Mouse (Mus musculus): Measurements from ENCODE around the gene Gtse1.

The Gtse1 gene

DNA sequence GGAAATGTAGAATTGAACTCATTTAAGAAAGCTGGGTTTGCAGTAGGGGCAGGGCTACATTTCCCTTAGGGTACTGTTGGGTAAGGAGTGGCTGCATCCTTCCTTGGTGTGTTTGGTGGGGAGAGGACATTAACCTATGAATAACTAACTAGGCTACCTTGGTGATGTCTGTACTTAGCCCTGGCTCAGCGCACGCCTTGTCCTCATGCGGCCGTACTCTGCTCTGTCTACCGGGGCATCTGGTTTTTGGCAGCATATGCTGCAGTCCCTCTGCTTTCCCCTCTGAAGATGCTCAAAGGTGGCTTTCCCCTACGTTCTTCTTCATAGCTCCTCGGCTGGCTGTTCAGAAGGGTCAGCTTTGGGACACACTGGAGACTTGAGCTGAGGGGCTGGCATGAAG, 17.8 kb downstream of the Gtse1 start:
- no peak for DNase-seq

GRCm38 (mm10) chr15:85878848-85879497, 19.4 kb downstream of the Gtse1 start, which contains the start of gene Trmu:
Gene Trmu (plus strand): TSS chr15:85879312.
- peak; percentile 93 for DNase-seq

GRCm38 (mm10) chr15:85879498-85879895, 20.0 kb downstream of the Gtse1 start:
- no peak for DNase-seq

DNA sequence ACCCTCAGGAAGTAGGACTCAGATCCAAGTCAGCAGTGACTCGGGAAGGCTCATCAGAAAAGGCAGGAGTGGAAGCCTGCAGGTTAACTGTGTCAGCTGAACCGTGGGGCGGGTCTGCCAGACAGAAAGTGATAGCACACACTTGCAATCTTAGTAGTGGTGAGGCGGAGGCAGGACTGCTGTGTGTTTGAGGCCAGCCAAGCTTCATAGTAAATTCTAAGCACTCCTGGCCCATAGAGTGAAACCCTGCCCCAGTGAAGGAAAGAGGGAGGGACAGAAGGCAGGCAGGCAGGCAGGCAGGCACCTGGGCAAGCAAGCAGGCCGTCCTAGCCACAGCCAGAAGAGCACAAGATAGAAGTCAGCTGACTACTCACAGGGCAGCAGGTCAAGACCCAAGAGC, 26.1 kb downstream of the Gtse1 start:
- DNase-seq = no peak

DNA sequence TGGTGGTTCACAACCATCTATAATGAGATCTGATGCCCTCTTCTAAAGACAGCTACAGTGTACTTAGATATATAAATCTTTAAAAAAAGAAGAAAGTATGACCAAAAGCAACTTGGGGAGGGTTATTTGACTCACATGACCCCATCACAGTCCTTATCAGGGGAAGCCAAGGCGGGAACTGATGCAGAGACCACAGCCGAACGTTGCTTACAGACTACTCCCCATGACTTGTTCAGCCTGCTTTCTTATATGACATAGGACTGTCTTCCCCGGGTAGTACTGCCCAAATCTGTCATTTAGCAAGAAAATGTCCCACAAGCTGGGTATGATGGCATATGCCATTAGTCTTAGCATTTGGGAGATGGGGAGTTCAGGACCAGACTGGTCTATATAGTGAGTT, 29.7 kb downstream of the Gtse1 start:
- DNase-seq = no peak

DNA sequence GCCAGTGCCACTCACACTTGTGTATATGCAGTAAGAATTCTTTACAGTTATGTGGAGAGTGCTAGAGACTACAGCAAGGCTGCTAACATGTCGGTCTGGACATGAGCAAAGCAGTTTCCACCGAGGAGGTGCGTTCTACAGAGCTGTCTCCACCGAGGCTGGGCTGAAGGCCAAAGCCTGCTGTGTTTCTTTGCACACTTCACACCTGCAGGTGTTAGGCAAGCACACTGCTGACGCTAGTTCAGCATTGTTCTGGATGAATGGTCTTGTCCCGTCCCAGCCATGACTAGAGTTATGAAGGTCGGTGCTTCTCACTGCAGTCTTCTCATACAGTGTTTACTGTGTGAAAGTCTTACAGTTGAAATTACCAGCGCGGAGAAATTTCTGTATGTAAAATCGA, 32.4 kb downstream of the Gtse1 start:
- DNase-seq = no peak

DNA sequence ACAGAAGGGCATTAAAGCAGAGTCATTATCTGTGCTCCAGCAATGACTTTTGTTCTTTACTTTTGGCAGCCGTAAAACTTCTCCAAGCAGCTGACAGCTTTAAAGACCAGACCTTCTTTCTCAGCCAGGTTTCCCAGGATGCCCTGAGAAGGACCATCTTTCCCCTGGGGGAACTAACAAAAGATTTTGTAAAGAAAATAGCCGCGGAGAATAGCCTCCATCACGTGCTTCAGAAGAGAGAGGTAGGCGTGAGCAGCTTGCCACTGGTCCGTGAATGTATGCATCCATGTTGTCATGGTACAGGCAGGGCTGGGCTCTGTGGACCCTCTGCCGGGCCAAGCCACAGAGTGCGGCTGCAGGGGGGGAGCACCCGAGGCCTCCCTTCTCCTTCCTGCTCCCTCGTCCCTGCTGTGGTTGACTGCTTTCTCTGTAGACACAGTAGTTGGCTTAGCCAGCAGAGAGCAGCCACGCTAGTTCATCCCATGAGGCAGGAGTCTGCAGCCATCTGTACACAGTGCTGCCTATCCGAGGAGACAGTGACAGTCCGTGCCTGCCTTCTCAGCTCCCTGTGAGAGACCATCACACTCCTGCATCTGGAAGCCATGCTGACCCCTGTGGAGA, 33.1 kb downstream of the Gtse1 start:
- no peak for DNase-seq

DNA sequence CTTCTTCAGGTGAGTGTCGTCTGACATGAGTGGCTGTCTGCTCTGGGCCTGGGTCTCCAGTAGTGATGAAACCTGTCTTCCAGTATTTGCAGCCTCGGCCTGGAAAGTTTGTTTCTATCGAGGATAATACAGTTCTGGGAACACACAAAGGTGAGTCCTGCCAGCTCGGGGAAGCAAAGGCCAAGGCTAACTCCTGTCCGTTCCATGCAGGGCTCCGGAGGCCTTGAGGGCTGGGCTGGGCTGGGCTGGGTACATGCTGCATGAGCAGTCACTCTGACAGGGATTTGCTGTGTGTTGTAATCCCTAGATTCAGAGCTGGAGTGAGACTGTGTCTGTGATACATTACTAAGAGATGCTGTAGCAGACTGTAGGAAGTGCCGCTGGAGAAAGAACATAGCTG, 34.3 kb downstream of the Gtse1 start:
- DNase-seq = no peak

GRCm38 (mm10) chr15:85896284-85896683, 36.7 kb downstream of the Gtse1 start:
- DNase-seq = peak; percentile 78

DNA sequence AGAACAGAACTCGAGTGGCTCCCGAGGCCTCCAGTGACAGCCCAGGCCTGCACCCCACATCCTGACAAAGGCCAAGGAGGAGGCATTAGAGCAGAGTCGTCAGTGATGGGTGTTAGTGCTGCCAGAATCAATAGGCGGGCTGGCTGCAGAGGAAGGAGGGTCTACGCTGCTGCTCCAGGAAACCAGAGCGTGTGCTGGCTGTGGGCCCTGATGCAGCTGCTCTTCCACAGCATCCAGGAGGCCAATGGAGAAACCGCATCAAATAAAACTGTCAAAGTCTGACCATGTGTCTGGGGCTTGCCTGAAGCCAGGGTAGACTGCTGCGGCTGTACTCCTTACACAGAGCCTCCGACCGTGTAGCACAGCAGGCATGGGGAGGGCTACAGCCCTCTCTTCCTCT, 37.6 kb downstream of the Gtse1 start:
- no peak for DNase-seq

DNA sequence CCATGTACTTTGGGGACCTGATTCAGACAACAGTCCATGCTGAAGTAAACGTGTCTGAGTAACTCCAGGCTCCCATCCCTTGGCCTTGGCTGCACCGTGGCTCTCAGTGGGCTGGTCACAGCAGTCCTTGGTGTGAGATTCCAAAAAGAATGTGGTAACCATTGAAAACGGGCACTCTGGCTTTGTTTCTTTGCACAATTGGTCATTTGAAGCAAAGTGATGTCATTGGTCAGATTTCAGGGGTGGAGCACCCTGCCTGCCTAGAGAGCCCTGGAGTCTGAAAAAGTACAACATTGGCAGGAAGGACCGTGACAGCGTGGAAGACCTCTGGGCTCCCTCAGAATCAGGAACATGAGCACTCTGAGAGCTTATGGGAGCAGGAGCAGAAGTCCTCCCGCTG, 39.9 kb downstream of the Gtse1 start:
- no peak for DNase-seq

DNA sequence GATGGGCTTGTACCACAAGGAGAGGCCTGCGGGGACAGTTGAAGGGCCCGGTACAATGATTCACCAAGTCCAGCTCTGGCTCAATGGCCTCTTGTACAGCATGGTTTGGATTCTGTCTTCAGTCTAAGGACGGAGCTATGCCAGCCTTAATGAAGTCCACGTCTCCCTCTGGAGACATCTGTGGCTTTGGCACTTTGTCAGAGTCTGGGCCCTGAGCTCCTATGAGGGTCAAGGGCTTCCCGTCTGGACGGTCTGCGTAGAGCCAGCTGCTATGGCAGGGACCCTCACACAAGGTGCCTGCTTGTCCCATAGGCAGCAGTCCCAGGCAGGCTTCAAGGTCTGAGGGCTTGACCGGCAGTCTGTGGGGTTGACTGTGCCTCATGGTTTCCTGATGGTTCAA, 40.8 kb downstream of the Gtse1 start:
- DNase-seq = no peak

DNA sequence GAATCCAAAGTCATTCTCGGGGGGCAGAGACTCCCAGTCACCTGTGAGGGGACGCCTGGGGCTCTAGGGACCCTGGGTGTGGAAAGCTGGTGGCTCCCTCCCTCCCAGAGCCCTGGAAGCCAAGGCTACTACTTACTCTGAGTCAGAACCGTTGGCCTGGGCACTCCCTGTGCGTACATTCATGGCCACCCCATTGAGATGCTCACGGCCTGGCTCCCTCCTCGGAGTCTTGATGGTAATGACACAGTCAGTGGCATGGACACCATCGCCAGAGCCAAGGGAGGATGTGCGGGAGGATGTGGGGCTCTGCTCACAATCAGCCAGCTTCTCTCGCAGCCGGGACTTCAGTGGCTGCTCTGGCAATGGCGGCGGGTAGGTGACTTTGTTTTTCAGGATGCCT, 41.3 kb downstream of the Gtse1 start:
- no peak for DNase-seq

DNA sequence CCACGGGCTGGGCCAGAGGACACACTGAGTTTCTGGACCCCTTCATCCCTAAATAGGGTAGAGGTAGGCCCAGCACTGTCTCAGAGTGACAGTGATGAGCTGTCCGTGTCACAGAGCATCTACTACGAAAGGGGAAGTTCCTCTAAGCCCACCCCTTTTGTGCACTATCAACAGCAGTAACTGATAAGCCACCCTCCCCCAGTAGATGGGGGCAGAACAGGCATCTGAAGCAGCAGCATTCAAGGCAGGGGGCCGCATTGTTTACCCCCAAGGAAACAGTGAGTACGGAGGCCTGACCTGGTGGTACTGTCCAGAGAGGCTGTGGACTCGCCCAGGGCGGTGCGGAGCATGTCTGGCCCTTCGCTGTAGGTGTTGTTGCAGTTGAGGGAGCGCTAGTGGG, 43.0 kb downstream of the Gtse1 start:
- no peak for DNase-seq

- DNase-seq = peak; percentile 28
Observed at GRCm38 (mm10) chr15:85903826-85904225, 44.3 kb downstream of the Gtse1 start.

- DNase-seq = no peak
Observed at GRCm38 (mm10) chr15:85908660-85909491, 49.3 kb downstream of the Gtse1 start.

GRCm38 (mm10) chr15:85909492-85909829, 49.9 kb downstream of the Gtse1 start:
- DNase-seq = no peak

- DNase-seq = no peak
Observed at GRCm38 (mm10) chr15:85909931-85910330, 50.4 kb downstream of the Gtse1 start.

DNA sequence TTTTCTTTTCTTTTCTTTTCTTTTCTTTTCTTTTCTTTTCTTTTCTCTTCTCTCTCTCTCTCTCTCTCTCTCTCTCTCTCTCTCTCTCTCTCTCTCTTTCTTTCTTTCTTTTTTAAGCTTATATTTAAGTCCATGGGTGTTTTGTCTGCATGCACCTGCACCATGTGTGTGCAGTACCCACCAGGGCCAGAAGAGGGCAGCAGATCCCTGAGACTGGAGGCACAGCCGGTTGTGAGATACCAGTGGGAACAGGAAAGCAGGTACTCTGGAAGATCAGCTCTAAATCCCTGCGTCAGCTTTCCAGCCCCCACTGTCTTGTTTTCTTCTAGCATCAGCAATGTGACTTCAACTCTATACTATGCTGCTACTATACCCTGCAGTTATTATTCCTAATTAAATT, 54.1 kb downstream of the Gtse1 start:
- DNase-seq = peak; percentile 82

- DNase-seq = no peak
Observed at GRCm38 (mm10) chr15:85919191-85919891, 59.8 kb downstream of the Gtse1 start.

DNA sequence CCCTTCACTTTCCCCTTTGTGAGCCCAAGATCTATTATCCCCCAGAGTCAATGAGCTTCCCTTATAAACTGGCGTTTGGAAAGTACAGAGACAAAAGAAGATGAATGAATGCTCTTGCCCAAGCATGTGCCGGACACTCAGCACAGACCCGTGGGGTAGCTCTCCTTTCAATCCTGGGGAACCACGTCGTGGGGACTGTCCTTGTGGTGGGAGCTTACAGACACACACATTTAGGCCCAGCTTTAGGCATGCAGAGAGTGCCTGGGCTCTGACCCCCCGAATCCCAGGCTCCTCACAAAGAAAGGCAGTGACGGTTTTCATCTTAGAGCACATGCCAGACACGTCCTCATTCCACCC, 60.3 kb downstream of the Gtse1 start:
- DNase-seq = no peak

DNA sequence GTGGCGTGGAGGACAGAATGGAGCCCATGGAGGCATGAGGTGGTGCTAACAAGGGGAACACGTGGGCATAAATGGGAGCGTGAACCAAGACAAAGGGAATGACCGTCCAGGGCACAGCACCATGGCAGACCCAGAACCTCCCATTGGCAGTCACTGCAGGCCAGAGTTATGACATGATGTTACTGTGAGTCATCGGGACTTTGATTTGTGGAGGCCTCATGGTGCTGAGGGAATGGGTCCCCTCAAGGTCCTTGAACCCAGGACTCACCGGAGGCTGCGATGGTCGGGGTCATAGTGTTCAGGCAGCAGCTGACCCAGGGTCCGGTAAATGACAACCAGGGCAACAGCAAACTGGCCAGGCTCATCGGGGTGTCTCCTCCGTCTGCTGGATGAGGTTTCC, 62.3 kb downstream of the Gtse1 start:
- no peak for DNase-seq

Data from liver (tissue).